Mouse (Mus musculus): ENCODE data around the gene Glce. TPM values are rescaled to one million over a fixed set of nuclear protein-coding genes. Genes with fewer than 3 reads are reported as not detected.

The Glce gene
- total RNA-seq, 1 experiment from 2014 or later: 8.7 TPM

- ATAC-seq (ENCODE audit: extremely low read depth, insufficient number of reproducible peaks, low FRiP score, poor library complexity, severe bottlenecking): no peak
Measured at GRCm38 (mm10) chr9:62125986-62126575, 3.6 kb upstream of the Glce start.

GRCm38 (mm10) chr9:62124266-62124665, 1.8 kb upstream of the Glce start:
- no peak for ATAC-seq (ENCODE audit: extremely low read depth, insufficient number of reproducible peaks, low FRiP score, poor library complexity, severe bottlenecking)

GRCm38 (mm10) chr9:62123496-62123895, 1.0 kb upstream of the Glce start:
- ATAC-seq (ENCODE audit: extremely low read depth, insufficient number of reproducible peaks, low FRiP score, poor library complexity, severe bottlenecking): no peak

GRCm38 (mm10) chr9:62121551-62122447, 656 bp downstream of the Glce start:
- no peak for ATAC-seq (ENCODE audit: extremely low read depth, insufficient number of reproducible peaks, low FRiP score, poor library complexity, severe bottlenecking)

- no peak for ATAC-seq (ENCODE audit: extremely low read depth, insufficient number of reproducible peaks, low FRiP score, poor library complexity, severe bottlenecking)
Measured at GRCm38 (mm10) chr9:62118754-62119153, 3.7 kb downstream of the Glce start.

- ATAC-seq (ENCODE audit: extremely low read depth, insufficient number of reproducible peaks, low FRiP score, poor library complexity, severe bottlenecking): no peak
Measured at GRCm38 (mm10) chr9:62115826-62116225, 6.6 kb downstream of the Glce start.

GRCm38 (mm10) chr9:62096603-62097002, 25.9 kb downstream of the Glce start:
- ATAC-seq (ENCODE audit: extremely low read depth, insufficient number of reproducible peaks, low FRiP score, poor library complexity, severe bottlenecking): no peak

- no peak for ATAC-seq (ENCODE audit: extremely low read depth, insufficient number of reproducible peaks, low FRiP score, poor library complexity, severe bottlenecking)
Measured at GRCm38 (mm10) chr9:62091604-62092003, 30.9 kb downstream of the Glce start.

GRCm38 (mm10) chr9:62085548-62085947, 36.9 kb downstream of the Glce start:
- no peak for ATAC-seq (ENCODE audit: extremely low read depth, insufficient number of reproducible peaks, low FRiP score, poor library complexity, severe bottlenecking)

- no peak for ATAC-seq (ENCODE audit: extremely low read depth, insufficient number of reproducible peaks, low FRiP score, poor library complexity, severe bottlenecking)
Measured at GRCm38 (mm10) chr9:62084896-62085295, 37.6 kb downstream of the Glce start.

GRCm38 (mm10) chr9:62082986-62083385, 39.5 kb downstream of the Glce start:
- ATAC-seq (ENCODE audit: extremely low read depth, insufficient number of reproducible peaks, low FRiP score, poor library complexity, severe bottlenecking): no peak

GRCm38 (mm10) chr9:62081542-62081941, 40.9 kb downstream of the Glce start:
- ATAC-seq (ENCODE audit: extremely low read depth, insufficient number of reproducible peaks, low FRiP score, poor library complexity, severe bottlenecking): no peak

GRCm38 (mm10) chr9:62080028-62080760, 42.3 kb downstream of the Glce start:
- ATAC-seq (ENCODE audit: extremely low read depth, insufficient number of reproducible peaks, low FRiP score, poor library complexity, severe bottlenecking): no peak

- ATAC-seq (ENCODE audit: extremely low read depth, insufficient number of reproducible peaks, low FRiP score, poor library complexity, severe bottlenecking): no peak
Measured at GRCm38 (mm10) chr9:62062234-62062633, 60.2 kb downstream of the Glce start.

GRCm38 (mm10) chr9:62060431-62060830, 62.0 kb downstream of the Glce start:
- no peak for ATAC-seq (ENCODE audit: extremely low read depth, insufficient number of reproducible peaks, low FRiP score, poor library complexity, severe bottlenecking)

- ATAC-seq (ENCODE audit: extremely low read depth, insufficient number of reproducible peaks, low FRiP score, poor library complexity, severe bottlenecking): no peak
Measured at GRCm38 (mm10) chr9:62059941-62060340, 62.5 kb downstream of the Glce start.

- ATAC-seq (ENCODE audit: extremely low read depth, insufficient number of reproducible peaks, low FRiP score, poor library complexity, severe bottlenecking): no peak
Measured at GRCm38 (mm10) chr9:62057881-62058506, 64.5 kb downstream of the Glce start.

GRCm38 (mm10) chr9:62056206-62056605, 66.2 kb downstream of the Glce start:
- ATAC-seq (ENCODE audit: extremely low read depth, insufficient number of reproducible peaks, low FRiP score, poor library complexity, severe bottlenecking): no peak

- no peak for ATAC-seq (ENCODE audit: extremely low read depth, insufficient number of reproducible peaks, low FRiP score, poor library complexity, severe bottlenecking)
Measured at GRCm38 (mm10) chr9:62050801-62051200, 71.7 kb downstream of the Glce start.

Data from neutrophil, adult 5-6 weeks (primary cell).